In genomic region chr5:146078945-146079344, GRCm38 (mm10) we compare ENCODE assay signal across 19 mouse cellular contexts. TPM values are rescaled to one million over a fixed set of nuclear protein-coding genes. Genes with fewer than 3 reads are reported as not detected.
DNase-seq lines count a peak whose midpoint lies in the region; ATAC-seq and TF ChIP-seq lines count a peak whose summit lies in the region.
"Not testable (repeated sequence)": the region's sequence is repeated elsewhere in the genome, so short reads cannot be mapped to it uniquely, and the experiment has no call there.
"Had no signal": no experiment of that assay in that cellular context is flagged by ENCODE, and none has a peak within 500 bp of the region (broad histone marks: within the 10 kb centered on the region; RNA-seq: fewer than 3 reads in every experiment).

Gene Cyp3a59 (plus strand): TSS chr5:146079257.

- not testable (repeated sequence) for H3K4me1 ChIP-seq in kidney, adult 2 months (ENCODE audit: control insufficient read depth, insufficient read depth, low read length); liver, adult 2 months (ENCODE audit: control insufficient read depth, insufficient read depth, low read length); liver, postnatal 0 days (ENCODE audit: insufficient read depth)

- not testable (repeated sequence) for H3K27me3 ChIP-seq in kidney, adult 2 months (replicated peaks; ENCODE audit: control insufficient read depth, insufficient read depth, low read length); liver, adult 2 months (ENCODE audit: control insufficient read depth, insufficient read depth, low read length); liver, postnatal 0 days (ENCODE audit: insufficient read depth, low read length)

- TF ChIP-seq CTCF in kidney, adult 2 months (conservative IDR thresholded peaks at IDR 0.05; ENCODE audit: insufficient read depth, insufficient read length, low read depth, low read length); liver, adult 2 months (IDR thresholded peaks at IDR 0.05; ENCODE audit: low read depth, low read length); liver, postnatal 0 days (IDR thresholded peaks at IDR 0.05; ENCODE audit: low read depth): not testable (repeated sequence)

- peak; percentile 91 for ATAC-seq in liver, postnatal 0 days

- H3K4me2 ChIP-seq in liver, postnatal 0 days (ENCODE audit: low read depth, low read length): not testable (repeated sequence)

- not testable (repeated sequence) for H3K79me2 ChIP-seq in liver, adult 2 months (ENCODE audit: control insufficient read depth, insufficient read depth, low read length)

- not testable (repeated sequence) for TF ChIP-seq EP300 in liver, postnatal 0 days (IDR thresholded peaks at IDR 0.05; ENCODE audit: low read depth)

- H3K9me3 ChIP-seq in liver, postnatal 0 days (ENCODE audit: low read length): not testable (repeated sequence)

- not testable (repeated sequence) for TF ChIP-seq POLR2A in kidney, adult 2 months (IDR thresholded peaks at IDR 0.05; ENCODE audit: low read depth, low read length); liver, adult 2 months (IDR thresholded peaks at IDR 0.05; ENCODE audit: extremely low read depth, insufficient read depth, low read length)

- not testable (repeated sequence) for H3K4me3 ChIP-seq in kidney, adult 2 months (ENCODE audit: insufficient read depth, low read depth, low read length); liver, adult 2 months (ENCODE audit: insufficient read depth, low read depth, low read length); liver, postnatal 0 days (ENCODE audit: low read depth, low read length)

- not testable (repeated sequence) for H3K27ac ChIP-seq in kidney, adult 2 months (ENCODE audit: insufficient read depth, low read depth, low read length); liver, adult 2 months (replicated peaks; ENCODE audit: insufficient read depth, low read depth, low read length); liver, postnatal 0 days (ENCODE audit: low read depth)

- H3K9ac ChIP-seq in liver, adult 2 months (ENCODE audit: low read depth, low read length); liver, postnatal 0 days (replicated peaks): not testable (repeated sequence)

- not testable (repeated sequence) for H3K36me3 ChIP-seq in kidney, adult 2 months (ENCODE audit: control insufficient read depth, insufficient read depth, low read length); liver, adult 2 months (ENCODE audit: control insufficient read depth, insufficient read depth, low read length); liver, postnatal 0 days (replicated peaks; ENCODE audit: insufficient read depth, low read length)

- DNase-seq in kidney, adult 11 months: peak; percentile 4
- peak; percentile 48 for DNase-seq in kidney, adult 2 months
- DNase-seq in kidney, adult 9 months: peak; percentile 48
- peak; percentile 99 for DNase-seq in liver, adult 2 months (ENCODE audit: extremely low read depth, low read depth, low spot score)
- DNase-seq in liver, postnatal 0 days: not testable (repeated sequence)

RNA-seq across cellular contexts. Expression of gene Cyp3a59, which starts in this region (rescaled TPM):
- polyA plus RNA-seq in kidney, adult 2 months (2012; rRNA removed): not detected in 2 replicates
- total RNA-seq in liver, adult 2 months (2014; rRNA removed): 62.1 and 121 TPM in 2 replicates
- polyA plus RNA-seq in liver, adult 2 months (2012; rRNA removed): 15.6 and 19.1 TPM in 2 replicates
- 19.2 and 31.0 TPM in 2 replicates for polyA plus RNA-seq in liver, postnatal 0 days (2015; fragmentation: Nextera tagmentation; extraction: Ambion mirVana)
- total RNA-seq: adrenal gland, adult 18-20 months; adrenal gland, adult 2 months; adrenal gland, adult 8-10 months; adrenal gland, postnatal 25 days; adrenal gland, postnatal 36 days; CH12.LX; ES-E14; G1E; MEL had no signal
- polyA plus RNA-seq: activated CD4-positive, CD25-positive, alpha-beta regulatory T cell, adult 4 months; adrenal gland, adult 2 months; brain, embryonic 14.5 days; C2C12; CD4-positive, CD25-positive, alpha-beta regulatory T cell, adult 4 months; G1E; Patski had no signal

Comparison
In these comparisons a context has a peak if more than half of its experiments do, and no peak if none do; other contexts are left out.
1. RNA of gene Cyp3a59 (polyA plus RNA-seq): 19.2 to 31.0 TPM in liver, postnatal 0 days and 15.6 to 19.1 TPM in liver, adult 2 months; not detected in kidney, adult 2 months; every median in the first group is over 10 times any median in the second.
2. Peak in DNase-seq in kidney, adult 2 months; RNA of the gene not detected or under 1 TPM.